Mouse (Mus musculus) forebrain, embryonic 15.5 days (tissue): ENCODE results near the gene Btnl6. TPM values are rescaled to one million over a fixed set of nuclear protein-coding genes. Genes with fewer than 3 reads are reported as not detected.
"Not testable (repeated sequence)": the region's sequence is repeated elsewhere in the genome, so short reads cannot be mapped to it uniquely, and the experiment has no call there.

Experiments used
- ATAC-seq: fragments of 200-750 bp; cut with Nextera tagmentation; replicated peaks from 2 replicates; pipeline ENCODE4 v1.8.0; 2017; ENCODE audit warnings: mild to moderate bottlenecking, moderate TSS enrichment, moderate library complexity
- H3K27ac ChIP-seq: fragments of 300-500 bp; sonication (generic); replicated peaks from 2 replicates; pipeline ENCODE4 v1.5.1; 2015; ENCODE audit warnings: mild to moderate bottlenecking, inconsistent platforms
- H3K27me3 ChIP-seq: fragments of 300-500 bp; sonication (generic); 2 replicates; pipeline ENCODE4 v1.6.1; 2015; ENCODE audit warnings: inconsistent platforms
- H3K36me3 ChIP-seq: fragments of 300-500 bp; sonication (generic); 2 replicates; pipeline ENCODE4 v1.6.1; 2015; ENCODE audit warnings: mild to moderate bottlenecking, inconsistent platforms
- H3K4me1 ChIP-seq: fragments of 300-500 bp; sonication (generic); 2 replicates; pipeline ENCODE4 v1.6.1; 2015; ENCODE audit warnings: inconsistent platforms
- H3K4me2 ChIP-seq: fragments of 300-500 bp; sonication (generic); replicated peaks from 2 replicates; pipeline ENCODE4 v1.6.1; 2015; ENCODE audit warnings: mild to moderate bottlenecking, inconsistent platforms
- H3K4me3 ChIP-seq: fragments of 300-500 bp; sonication (generic); 2 replicates; pipeline ENCODE4 v1.5.1; 2015; ENCODE audit warnings: mild to moderate bottlenecking, inconsistent platforms
- H3K9ac ChIP-seq: fragments of 300-500 bp; sonication (generic); replicated peaks from 2 replicates; pipeline ENCODE4 v1.6.1; 2015; ENCODE audit warnings: mild to moderate bottlenecking, inconsistent platforms
- H3K9me3 ChIP-seq: fragments of 300-500 bp; sonication (generic); 2 replicates; pipeline ENCODE4 v1.6.1; 2016; ENCODE audit warnings: inconsistent platforms
- WGBS: fragments of 180-500 bp; shearing (Covaris S2); methylation state at CpG from one replicate; pipeline ENCODE4 v1.1.7; 2015; ENCODE audit warnings: mixed read lengths; 5-methylcytosine and 5-hydroxymethylcytosine counted together
- polyA plus RNA-seq: library from polyadenylated mRNA; unstranded; fragments of >200 nt; fragmentation: Nextera tagmentation; extraction: Ambion mirVana; gene quantifications from 2 replicates; pipeline ENCODE4 v1.2.1, GENCODE M21; 2015

The Btnl6 gene
- polyA plus RNA-seq, 1 experiment from 2014 or later: not detected

DNA sequence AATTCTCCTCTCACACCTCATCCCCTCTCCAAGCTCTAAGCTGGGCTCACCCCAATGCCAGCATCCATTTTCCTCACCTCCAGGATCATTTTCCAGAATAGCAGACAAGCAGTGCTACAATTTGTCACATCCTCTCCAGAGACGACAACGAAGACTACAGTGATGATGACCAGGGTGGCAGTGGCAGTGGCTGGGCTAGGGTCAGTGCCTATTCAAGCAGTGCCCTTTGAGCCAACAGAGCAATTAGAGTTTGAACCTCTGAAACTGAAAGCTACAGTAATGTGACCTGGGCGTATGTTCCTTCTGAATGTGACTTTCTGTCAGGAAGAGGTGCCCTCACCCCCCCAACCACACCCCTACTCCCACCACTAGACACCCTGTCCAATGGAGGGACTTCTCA is 32.0 kb upstream of the Btnl6 start:
- 92% methylated on average over 3 of the region's 3 CpGs for WGBS
- Histone ChIP-seq H3K9ac (no peak overlapping the region), H3K4me2 (no peak overlapping the region), H3K4me1 (no peaks in the 10 kb centered on the region), H3K27me3 (no peaks in the 10 kb centered on the region), H3K36me3 (no peaks in the 10 kb centered on the region), H3K27ac (no peak overlapping the region), H3K4me3 (no peak overlapping the region), H3K9me3 (no peaks in the 10 kb centered on the region)
- no peak for ATAC-seq

DNA sequence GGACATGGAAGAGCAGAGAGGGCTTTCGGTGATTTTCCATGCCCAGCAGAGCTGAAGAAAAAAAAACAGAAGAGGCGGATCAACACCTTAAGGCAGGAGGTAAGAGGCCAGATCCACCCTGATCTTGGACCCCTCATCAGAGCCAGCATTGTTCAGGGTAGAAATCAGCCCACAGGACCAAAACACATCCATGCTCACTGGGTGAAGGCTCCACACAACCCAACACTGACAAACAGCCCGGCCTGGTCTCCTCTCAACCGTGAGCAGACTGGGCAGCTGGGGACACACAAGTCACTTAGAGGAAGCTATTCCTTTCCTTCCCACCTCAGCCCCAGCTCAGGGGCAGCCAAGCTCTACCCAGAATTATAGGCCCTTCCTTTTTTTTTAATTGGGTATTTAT is 30.4 kb upstream of the Btnl6 start:
- Histone ChIP-seq H3K9ac (no peak overlapping the region), H3K4me1 (no peaks in the 10 kb centered on the region), H3K4me2 (no peak overlapping the region), H3K36me3 (no peaks in the 10 kb centered on the region), H3K4me3 (no peak overlapping the region), H3K27ac (no peak overlapping the region), H3K9me3 (no peaks in the 10 kb centered on the region), H3K27me3 (no peaks in the 10 kb centered on the region)
- WGBS: 92% methylated on average over 4 of the region's 4 CpGs
- ATAC-seq: no peak

DNA sequence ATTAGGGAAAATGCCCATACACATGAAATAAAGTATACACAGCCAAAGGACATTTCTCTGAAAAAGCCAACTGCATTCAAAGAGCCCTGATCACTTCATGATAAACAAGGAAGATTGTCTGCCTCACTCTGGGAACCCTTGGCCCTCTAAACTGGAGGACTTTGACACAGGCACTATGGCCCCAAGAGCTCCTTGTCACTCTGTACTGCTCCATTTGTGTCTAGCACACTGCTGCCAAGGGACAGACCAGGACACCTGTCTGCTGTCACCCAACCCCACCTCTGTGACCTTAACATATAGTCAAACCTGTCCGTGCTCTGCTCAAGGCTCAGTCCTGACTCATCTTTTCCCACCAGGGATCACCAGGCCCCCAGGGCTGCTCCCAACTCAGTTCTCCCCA is 29.6 kb upstream of the Btnl6 start:
- no peaks in the 10 kb centered on the region for H3K9me3 ChIP-seq
- 78% methylated on average over 1 of the region's 1 CpGs for WGBS
- no peak overlapping the region for H3K4me2 ChIP-seq
- H3K4me1 ChIP-seq: no peaks in the 10 kb centered on the region
- H3K27me3 ChIP-seq: no peaks in the 10 kb centered on the region
- H3K9ac ChIP-seq: no peak overlapping the region
- no peak overlapping the region for H3K4me3 ChIP-seq
- H3K36me3 ChIP-seq: no peaks in the 10 kb centered on the region
- no peak overlapping the region for H3K27ac ChIP-seq
- no peak for ATAC-seq

DNA sequence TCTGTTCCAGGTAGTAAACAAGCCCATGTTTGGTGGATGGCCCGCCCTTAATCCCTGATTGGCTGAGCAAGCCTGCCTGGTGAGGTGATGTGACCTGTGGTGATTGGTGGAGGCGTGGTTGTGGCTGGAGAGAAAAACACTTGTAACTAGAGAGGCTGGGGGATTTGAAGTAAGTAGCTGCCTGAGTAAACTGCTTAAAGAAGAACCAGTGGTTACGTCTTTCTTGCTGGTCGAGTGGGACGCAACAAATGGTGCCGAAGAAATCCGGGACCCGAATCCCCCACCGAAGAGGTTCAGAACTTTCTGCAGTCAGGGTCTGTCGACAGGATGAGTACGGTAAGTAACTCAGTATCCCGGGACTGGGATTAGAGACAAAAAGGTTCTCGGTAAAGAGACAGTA is 26.4 kb upstream of the Btnl6 start:
- H3K9me3 ChIP-seq, ATAC-seq, H3K27ac ChIP-seq, H3K4me3 ChIP-seq, H3K4me1 ChIP-seq, H3K4me2 ChIP-seq, H3K27me3 ChIP-seq, H3K36me3 ChIP-seq, H3K9ac ChIP-seq: not testable (repeated sequence)
- WGBS: 93% methylated on average over 13 of the region's 13 CpGs

DNA sequence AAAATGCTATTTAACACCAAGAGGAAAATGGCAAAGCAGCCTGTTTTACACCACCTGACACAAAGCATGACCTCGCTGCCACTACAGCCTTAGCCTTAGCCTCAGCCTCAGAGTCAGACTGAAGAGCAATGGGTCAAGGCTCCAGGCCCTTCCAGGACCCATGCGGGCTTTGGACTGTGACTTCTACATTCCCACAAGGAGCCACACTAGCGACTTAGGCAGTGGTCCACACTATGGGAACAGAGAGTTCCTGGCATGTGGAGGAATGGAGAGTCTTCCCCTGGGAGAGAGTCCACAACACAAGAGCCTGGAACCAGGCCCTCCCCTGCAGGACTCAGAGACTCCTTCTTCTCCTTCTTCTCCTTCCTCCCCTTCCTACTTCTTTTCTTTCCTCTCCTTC is 15.5 kb upstream of the Btnl6 start:
- no peak overlapping the region for H3K4me2 ChIP-seq
- H3K36me3 ChIP-seq: no peaks in the 10 kb centered on the region
- H3K27ac ChIP-seq: no peak overlapping the region
- H3K27me3 ChIP-seq: no peaks in the 10 kb centered on the region
- H3K4me3 ChIP-seq: no peak overlapping the region
- H3K4me1 ChIP-seq: no peaks in the 10 kb centered on the region
- 79% methylated on average over 3 of the region's 3 CpGs for WGBS
- H3K9ac ChIP-seq: no peak overlapping the region
- no peaks in the 10 kb centered on the region for H3K9me3 ChIP-seq
- ATAC-seq: no peak

DNA sequence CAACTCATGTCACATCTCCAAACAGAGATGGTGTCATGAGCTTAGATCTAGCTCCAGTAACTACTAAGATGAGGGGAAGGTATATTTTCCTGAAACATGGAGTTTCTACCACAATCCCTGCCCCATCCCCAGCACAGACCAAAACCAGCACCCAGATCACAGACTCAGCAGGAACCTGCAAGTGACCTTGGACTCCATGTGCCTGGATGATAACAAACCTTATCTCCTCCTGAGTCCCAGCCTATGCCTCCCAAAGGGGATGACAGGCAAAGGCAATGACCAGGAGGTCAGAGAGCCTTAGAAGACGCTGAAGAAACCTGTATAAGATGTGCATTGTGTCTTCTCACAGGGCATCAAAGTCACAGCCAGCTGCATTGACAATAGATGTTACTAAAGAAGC is 1.8 kb upstream of the Btnl6 start:
- no peak overlapping the region for H3K9ac ChIP-seq
- H3K9me3 ChIP-seq: no peaks in the 10 kb centered on the region
- no peak overlapping the region for H3K4me2 ChIP-seq
- no peak overlapping the region for H3K4me3 ChIP-seq
- no peaks in the 10 kb centered on the region for H3K27me3 ChIP-seq
- no peaks in the 10 kb centered on the region for H3K4me1 ChIP-seq
- H3K36me3 ChIP-seq: no peaks in the 10 kb centered on the region
- WGBS: 80% methylated on average over 1 of the region's 1 CpGs
- no peak for ATAC-seq
- H3K27ac ChIP-seq: no peak overlapping the region

DNA sequence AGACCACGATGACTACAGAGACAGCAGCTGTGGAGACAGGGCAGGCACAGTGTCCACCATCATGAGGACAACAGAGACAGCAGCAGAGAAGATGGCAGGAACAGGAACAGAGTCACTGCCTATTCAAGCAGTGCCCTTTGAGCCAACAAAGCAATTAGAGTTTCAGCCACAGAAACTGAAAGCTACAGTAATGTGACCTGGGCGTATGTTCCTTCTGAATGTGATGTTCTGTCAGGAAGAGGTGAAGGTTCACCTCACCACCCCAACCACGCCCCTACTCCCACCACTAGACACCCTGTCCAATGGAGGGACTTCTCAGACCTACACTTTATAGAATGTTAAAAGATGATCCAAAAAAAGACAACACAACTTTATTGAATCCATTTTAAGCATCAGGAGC is 1.4 kb upstream of the Btnl6 start:
- H3K4me3 ChIP-seq, H3K27me3 ChIP-seq, H3K9ac ChIP-seq, H3K4me1 ChIP-seq, H3K4me2 ChIP-seq, H3K27ac ChIP-seq, ATAC-seq, H3K9me3 ChIP-seq, H3K36me3 ChIP-seq: not testable (repeated sequence)
- 79% methylated on average over 3 of the region's 3 CpGs for WGBS

DNA sequence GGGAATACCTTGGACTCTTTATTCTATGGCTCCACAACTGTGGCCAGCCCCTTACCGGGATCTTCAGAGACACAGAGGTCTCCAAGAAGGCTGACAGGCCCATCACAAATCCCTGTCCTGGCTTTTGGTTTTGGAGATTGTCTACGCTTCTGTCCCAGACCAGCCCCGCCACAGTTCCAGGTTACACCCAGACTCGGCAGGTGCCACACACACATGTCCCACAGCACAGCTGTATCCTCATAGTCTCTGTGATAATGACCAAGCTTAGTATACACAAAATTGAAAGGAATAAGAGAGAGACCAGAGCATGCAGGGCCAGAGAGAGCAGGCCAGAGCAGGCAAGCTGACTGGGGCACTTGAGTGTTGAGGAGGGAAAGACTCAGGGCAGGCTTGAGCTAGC is 643 bp upstream of the Btnl6 start:
- WGBS: 87% methylated on average over 4 of the region's 4 CpGs
- no peak for ATAC-seq

DNA sequence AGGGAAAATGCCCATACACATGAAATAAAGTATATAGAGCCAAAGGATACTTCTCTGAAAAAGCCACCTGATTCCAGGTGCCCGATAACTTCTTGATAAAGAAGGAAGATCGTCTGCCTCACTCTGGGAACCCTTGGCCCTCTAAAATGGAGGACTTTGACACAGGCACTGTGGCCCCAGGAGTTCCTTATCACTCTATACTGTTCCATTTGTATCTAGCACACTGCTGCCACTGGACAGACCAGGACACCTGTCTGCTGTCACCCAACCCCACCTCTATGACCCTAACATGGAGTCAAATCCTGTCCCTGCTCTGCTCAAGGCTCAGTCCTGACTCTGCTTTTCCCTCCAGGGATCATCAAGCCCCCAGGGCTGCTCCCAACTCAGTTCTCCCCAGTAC is 638 bp downstream of the Btnl6 start:
- H3K9ac ChIP-seq: no peak overlapping the region
- no peak overlapping the region for H3K4me3 ChIP-seq
- no peaks in the 10 kb centered on the region for H3K9me3 ChIP-seq
- H3K27ac ChIP-seq: no peak overlapping the region
- ATAC-seq: no peak
- 91% methylated on average over 2 of the region's 2 CpGs for WGBS
- no peak overlapping the region for H3K4me2 ChIP-seq
- no peaks in the 10 kb centered on the region for H3K27me3 ChIP-seq
- no peaks in the 10 kb centered on the region for H3K4me1 ChIP-seq
- no peaks in the 10 kb centered on the region for H3K36me3 ChIP-seq

More for the DNA sequence above, 643 bp upstream of the Btnl6 start:
- no peak overlapping the region for H3K4me3 ChIP-seq
- no peak overlapping the region for H3K4me2 ChIP-seq
- no peaks in the 10 kb centered on the region for H3K27me3 ChIP-seq
- no peaks in the 10 kb centered on the region for H3K4me1 ChIP-seq
- H3K9ac ChIP-seq: no peak overlapping the region
- no peaks in the 10 kb centered on the region for H3K36me3 ChIP-seq
- H3K9me3 ChIP-seq: no peaks in the 10 kb centered on the region
- no peak overlapping the region for H3K27ac ChIP-seq

DNA sequence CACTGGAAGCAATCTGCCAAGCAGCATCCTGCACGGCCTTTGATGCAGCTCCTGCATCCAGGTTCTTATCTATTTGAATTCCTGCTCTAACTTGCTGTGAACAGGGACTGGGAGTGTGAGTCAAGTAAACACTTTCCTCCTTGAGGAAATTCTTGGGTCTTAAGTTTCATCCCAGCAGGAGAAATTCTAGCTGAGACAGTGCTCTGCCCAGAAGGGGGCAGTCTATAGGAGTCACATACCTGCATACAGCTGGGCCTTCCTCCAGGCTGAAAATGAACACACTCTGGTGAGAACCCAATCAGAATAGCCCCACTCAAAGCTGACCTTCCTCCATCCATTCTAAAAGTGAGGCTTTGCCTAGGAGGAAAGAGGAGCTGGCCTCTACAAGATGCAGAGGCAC is 5.4 kb downstream of the Btnl6 start:
- not testable (repeated sequence) for H3K4me2 ChIP-seq, H3K27ac ChIP-seq, H3K9me3 ChIP-seq, H3K4me3 ChIP-seq, H3K9ac ChIP-seq, ATAC-seq, H3K27me3 ChIP-seq, H3K4me1 ChIP-seq, H3K36me3 ChIP-seq
- 87% methylated on average over 1 of the region's 1 CpGs for WGBS

DNA sequence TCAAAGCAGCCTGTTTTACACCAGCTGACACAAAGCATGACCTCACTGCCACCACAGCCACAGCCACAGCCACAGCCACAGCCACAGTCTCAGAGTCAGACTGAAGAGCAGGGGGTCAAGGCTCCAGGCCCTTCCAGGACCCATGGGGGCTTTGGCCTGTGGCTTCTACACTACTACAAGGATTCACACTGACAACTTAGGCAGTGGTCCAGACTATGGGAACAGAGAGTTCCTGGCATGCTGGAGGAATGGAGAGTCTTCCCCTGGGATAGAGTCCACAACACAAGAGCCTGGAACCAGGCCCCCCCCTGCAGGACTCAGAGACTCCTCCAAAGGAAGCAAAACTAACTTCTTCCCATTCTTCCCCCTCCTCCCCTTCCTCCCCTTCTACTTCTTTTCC is 9.6 kb downstream of the Btnl6 start:
- H3K4me2 ChIP-seq: no peak overlapping the region
- H3K4me1 ChIP-seq: no peaks in the 10 kb centered on the region
- no peak overlapping the region for H3K4me3 ChIP-seq
- no peak overlapping the region for H3K9ac ChIP-seq
- no peaks in the 10 kb centered on the region for H3K9me3 ChIP-seq
- no peak overlapping the region for H3K27ac ChIP-seq
- no peak for ATAC-seq
- H3K27me3 ChIP-seq: no peaks in the 10 kb centered on the region
- no peaks in the 10 kb centered on the region for H3K36me3 ChIP-seq

DNA sequence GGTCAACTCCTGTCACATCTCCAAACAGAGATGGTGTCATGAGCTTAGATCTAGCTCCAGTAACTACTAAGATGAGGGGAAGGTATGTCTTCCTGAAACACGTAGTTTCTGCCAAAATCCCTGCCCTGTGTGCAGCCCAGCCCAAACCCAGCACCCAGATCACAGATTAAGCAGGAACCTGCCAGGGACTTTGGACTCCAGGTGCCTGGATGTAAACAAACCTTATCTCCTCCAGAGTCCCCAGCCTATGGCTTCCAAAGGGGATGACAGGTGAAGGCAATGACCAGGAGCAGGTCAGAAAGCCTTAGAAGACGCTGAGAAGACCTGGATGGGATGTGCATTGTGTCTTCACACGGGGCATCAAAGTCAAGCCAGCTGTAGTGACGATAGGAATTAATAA is 19.4 kb downstream of the Btnl6 start:
- H3K9ac ChIP-seq, H3K36me3 ChIP-seq, ATAC-seq, H3K4me3 ChIP-seq, H3K4me1 ChIP-seq, H3K27me3 ChIP-seq, H3K9me3 ChIP-seq, H3K27ac ChIP-seq, H3K4me2 ChIP-seq: not testable (repeated sequence)
- 75% methylated on average over 4 of the region's 4 CpGs for WGBS

DNA sequence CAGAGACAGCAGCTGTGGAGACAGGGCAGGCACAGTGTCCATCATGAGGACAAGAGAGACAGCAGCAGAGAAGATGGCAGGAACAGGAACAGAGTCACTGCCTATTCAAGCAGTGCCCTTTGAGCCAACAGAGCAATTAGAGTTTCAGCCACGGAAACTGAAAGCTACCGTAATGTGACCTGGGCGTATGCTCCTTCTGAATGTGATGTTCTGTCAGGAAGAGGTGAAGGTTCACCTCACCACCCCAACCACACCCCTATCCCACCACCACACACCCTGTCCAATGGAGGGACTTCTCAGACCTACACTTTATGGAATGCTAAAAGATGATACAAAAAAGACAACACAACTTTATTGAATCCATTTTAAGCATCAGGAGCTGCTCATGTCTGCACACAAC is 19.8 kb downstream of the Btnl6 start:
- 93% methylated on average over 3 of the region's 3 CpGs for WGBS
- not testable (repeated sequence) for H3K4me2 ChIP-seq, H3K9me3 ChIP-seq, H3K27ac ChIP-seq, H3K4me1 ChIP-seq, ATAC-seq, H3K36me3 ChIP-seq, H3K4me3 ChIP-seq, H3K9ac ChIP-seq, H3K27me3 ChIP-seq

DNA sequence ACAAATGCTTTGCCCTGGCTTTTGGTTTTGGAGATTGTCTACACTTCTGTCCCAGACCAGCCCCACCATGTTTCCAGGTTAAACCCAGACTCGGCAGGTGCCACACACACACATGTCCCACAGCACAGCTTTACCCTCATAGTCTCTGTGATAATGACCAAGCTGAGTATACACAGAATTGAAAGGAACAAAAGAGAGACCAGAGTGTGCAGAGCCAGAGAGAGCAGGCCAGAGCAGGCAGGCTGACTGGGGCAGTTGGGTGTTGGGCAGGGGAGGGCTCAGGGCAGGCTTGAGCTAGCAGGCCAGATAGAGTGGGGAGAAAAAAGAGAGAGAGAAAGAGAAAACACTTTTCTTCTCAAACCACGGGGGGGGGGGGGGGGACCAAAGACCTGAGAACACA is 20.6 kb downstream of the Btnl6 start:
- no peak overlapping the region for H3K4me3 ChIP-seq
- no peak overlapping the region for H3K9ac ChIP-seq
- no peaks in the 10 kb centered on the region for H3K9me3 ChIP-seq
- WGBS: 73% methylated on average over 1 of the region's 2 CpGs
- ATAC-seq: no peak
- no peak overlapping the region for H3K4me2 ChIP-seq
- H3K36me3 ChIP-seq: no peaks in the 10 kb centered on the region
- no peaks in the 10 kb centered on the region for H3K4me1 ChIP-seq
- H3K27me3 ChIP-seq: no peaks in the 10 kb centered on the region
- H3K27ac ChIP-seq: no peak overlapping the region
